Mouse (Mus musculus) hindbrain, embryonic 11.5 days (tissue): ENCODE data around the gene Abca14. TPM values are rescaled to one million over a fixed set of nuclear protein-coding genes. Genes with fewer than 3 reads are reported as not detected.
"Not testable (repeated sequence)": the region's sequence is repeated elsewhere in the genome, so short reads cannot be mapped to it uniquely, and the experiment has no call there.

ENCODE experiments used
- ATAC-seq: fragments of 200-750 bp; cut with Nextera tagmentation; 2 replicates; pipeline ENCODE4 v1.8.0; 2017; ENCODE audit warnings: mild to moderate bottlenecking, moderate TSS enrichment, moderate library complexity; ENCODE audit not compliant: low FRiP score
- DNase-seq: peaks from one replicate; pipeline ENCODE4 v3.0.0-alpha.2; 2015; ENCODE audit warnings: low spot score
- H3K27ac ChIP-seq: fragments of 300-500 bp; sonication (generic); 2 replicates; pipeline ENCODE4 v1.5.1; 2014; ENCODE audit warnings: mild to moderate bottlenecking, low read depth, low read length
- H3K27me3 ChIP-seq: fragments of 300-500 bp; sonication (generic); 2 replicates; pipeline ENCODE4 v1.6.1; 2014; ENCODE audit warnings: mild to moderate bottlenecking, low read length, moderate library complexity, mixed read lengths; ENCODE audit not compliant: control insufficient read depth, insufficient read depth
- H3K36me3 ChIP-seq: fragments of 300-500 bp; sonication (generic); 2 replicates; pipeline ENCODE4 v1.6.1; 2014; ENCODE audit warnings: mild to moderate bottlenecking, low read length, moderate library complexity, mixed read lengths; ENCODE audit not compliant: control insufficient read depth, insufficient read depth
- H3K4me1 ChIP-seq: fragments of 300-500 bp; sonication (generic); replicated peaks from 2 replicates; pipeline ENCODE4 v1.6.1; 2014; ENCODE audit warnings: low read length, mixed read lengths; ENCODE audit not compliant: control insufficient read depth, insufficient read depth
- H3K4me2 ChIP-seq: fragments of 300-500 bp; sonication (generic); replicated peaks from 2 replicates; pipeline ENCODE4 v1.6.1; 2014; ENCODE audit warnings: mild to moderate bottlenecking, low read depth, low read length
- H3K4me3 ChIP-seq: fragments of 300-500 bp; sonication (generic); 2 replicates; pipeline ENCODE4 v1.5.1; 2014; ENCODE audit warnings: low read depth, low read length
- H3K9ac ChIP-seq: fragments of 300-500 bp; sonication (generic); 2 replicates; pipeline ENCODE4 v1.6.1; 2014; ENCODE audit warnings: low read depth, low read length
- H3K9me3 ChIP-seq: fragments of 300-500 bp; sonication (generic); 2 replicates; pipeline ENCODE4 v1.6.1; 2016; ENCODE audit warnings: low read length; ENCODE audit not compliant: control insufficient read depth
- WGBS: fragments of 180-500 bp; shearing (Covaris S2); extraction: QIAGEN DNeasy Blood & Tissue Kit; methylation state at CpG from one replicate; pipeline ENCODE4 v1.1.7; 2014; 5-methylcytosine and 5-hydroxymethylcytosine counted together
- polyA plus RNA-seq: library from polyadenylated mRNA; unstranded; fragments of >200 nt; fragmentation: Nextera tagmentation; extraction: Ambion mirVana; gene quantifications from 2 replicates; pipeline ENCODE4 v1.2.1, GENCODE M21; 2014

The Abca14 gene
- polyA plus RNA-seq, 1 experiment from 2014 or later = not detected

DNA sequence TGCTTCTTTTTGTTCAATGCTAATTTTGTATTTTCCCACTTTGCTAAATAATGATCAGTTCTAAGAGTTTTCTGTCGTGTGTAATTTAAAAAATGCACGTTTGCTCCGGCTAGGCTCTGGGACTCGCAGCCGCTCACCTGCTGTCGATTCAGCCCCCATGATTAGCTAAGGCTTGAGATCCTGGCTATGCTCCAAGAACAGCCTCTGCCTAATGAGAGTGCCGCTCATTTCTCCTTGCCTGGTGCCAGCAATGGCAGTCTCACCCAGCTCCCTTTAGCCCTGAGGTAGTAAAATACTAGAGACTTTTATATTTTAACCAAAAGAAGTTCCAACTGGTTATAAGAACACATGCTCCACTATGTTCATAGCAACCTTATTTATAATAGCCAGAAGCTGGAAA, 68.3 kb downstream of the Abca14 start:
- no peak for DNase-seq
- H3K27me3 ChIP-seq = no peaks in the 10 kb centered on the region
- WGBS = 86% methylated on average over 7 of the region's 7 CpGs
- H3K9ac ChIP-seq = no peak overlapping the region
- no peak overlapping the region for H3K4me2 ChIP-seq
- H3K4me1 ChIP-seq = no peaks in the 10 kb centered on the region
- no peaks in the 10 kb centered on the region for H3K9me3 ChIP-seq
- no peak for ATAC-seq
- H3K27ac ChIP-seq = no peak overlapping the region
- no peak overlapping the region for H3K4me3 ChIP-seq
- no peaks in the 10 kb centered on the region for H3K36me3 ChIP-seq

DNA sequence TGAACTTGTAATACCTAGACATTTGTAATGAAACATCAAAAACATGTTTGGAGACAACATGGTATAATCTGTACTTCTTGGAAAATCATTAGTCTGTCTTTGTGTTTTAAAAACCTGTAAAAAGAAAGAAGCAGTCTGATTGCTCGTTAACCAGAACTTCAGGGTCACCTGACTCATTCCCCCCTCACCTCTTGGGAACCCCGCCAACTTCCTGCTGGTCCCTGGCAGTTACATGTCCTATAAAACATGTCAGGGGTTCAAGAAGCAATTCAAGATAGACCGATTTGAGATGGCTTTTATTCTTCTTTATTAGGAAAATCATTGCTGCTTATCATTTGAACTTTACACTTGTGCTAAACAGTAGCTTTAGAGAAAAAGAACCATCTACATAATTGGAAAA, 81.5 kb downstream of the Abca14 start:
- WGBS = 88% methylated on average over 3 of the region's 3 CpGs

DNA sequence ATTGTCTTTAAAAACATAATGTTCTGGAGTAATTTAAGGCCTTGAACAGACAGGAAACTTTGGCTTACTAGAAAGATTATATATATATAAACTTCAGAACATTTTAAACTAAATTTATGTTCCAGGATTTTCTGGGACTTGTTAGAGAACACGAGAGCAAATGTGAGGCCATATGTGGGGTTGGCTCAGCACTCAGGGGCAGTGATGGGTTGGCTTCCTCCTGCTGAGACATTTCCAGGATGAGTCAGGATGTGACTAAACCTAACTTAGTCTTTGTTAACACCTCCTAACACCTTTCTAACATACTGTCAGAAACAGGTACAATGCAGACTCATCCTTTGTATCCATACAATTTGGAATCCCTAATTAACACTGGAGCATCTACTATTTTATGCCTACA, 112.3 kb downstream of the Abca14 start:
- Histone ChIP-seq H3K27me3 (no peaks in the 10 kb centered on the region), H3K4me2 (no peak overlapping the region), H3K9ac (no peak overlapping the region), H3K36me3 (no peaks in the 10 kb centered on the region; the same call in 1 of the 2 replicates), H3K4me1 (no peaks in the 10 kb centered on the region), H3K4me3 (no peak overlapping the region), H3K9me3 (no peaks in the 10 kb centered on the region), H3K27ac (no peak overlapping the region)
- ATAC-seq = no peak
- DNase-seq = no peak
- 81% methylated on average over 1 of the region's 1 CpGs for WGBS

More for the DNA sequence above, 81.5 kb downstream of the Abca14 start:
- Histone ChIP-seq H3K27ac (no peak overlapping the region), H3K4me3 (no peak overlapping the region), H3K4me2 (no peak overlapping the region), H3K9ac (no peak overlapping the region), H3K36me3 (no peaks in the 10 kb centered on the region), H3K27me3 (no peaks in the 10 kb centered on the region), H3K9me3 (no peaks in the 10 kb centered on the region), H3K4me1 (no peaks in the 10 kb centered on the region)
- ATAC-seq = no peak
- no peak for DNase-seq

DNA sequence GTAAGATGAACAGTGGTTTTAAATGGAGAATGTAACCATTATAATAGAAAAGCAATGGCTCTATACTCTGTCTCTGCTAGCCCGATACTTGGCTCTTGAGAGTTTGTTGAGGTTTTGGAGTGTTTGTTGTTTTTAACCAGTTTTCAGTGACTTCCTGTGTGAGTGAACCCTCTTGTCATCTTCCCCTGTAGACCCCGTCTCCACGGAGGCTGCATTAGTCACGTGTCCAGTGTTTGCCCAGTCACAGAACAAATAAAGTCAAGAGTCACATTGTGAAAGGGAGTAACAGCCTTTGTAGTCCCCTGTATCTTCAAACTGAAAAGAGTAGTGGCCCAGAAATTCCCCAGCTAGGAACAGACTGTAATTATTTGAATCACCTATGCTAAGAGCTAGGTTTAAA, 119.2 kb downstream of the Abca14 start:
- no peak overlapping the region for H3K27ac ChIP-seq
- no peaks in the 10 kb centered on the region for H3K4me1 ChIP-seq
- no peak overlapping the region for H3K4me2 ChIP-seq
- DNase-seq = no peak
- ATAC-seq = no peak
- no peaks in the 10 kb centered on the region for H3K9me3 ChIP-seq
- no peaks in the 10 kb centered on the region for H3K36me3 ChIP-seq
- no peaks in the 10 kb centered on the region for H3K27me3 ChIP-seq
- no peak overlapping the region for H3K9ac ChIP-seq
- no peak overlapping the region for H3K4me3 ChIP-seq
- 51% methylated on average over 4 of the region's 4 CpGs for WGBS

DNA sequence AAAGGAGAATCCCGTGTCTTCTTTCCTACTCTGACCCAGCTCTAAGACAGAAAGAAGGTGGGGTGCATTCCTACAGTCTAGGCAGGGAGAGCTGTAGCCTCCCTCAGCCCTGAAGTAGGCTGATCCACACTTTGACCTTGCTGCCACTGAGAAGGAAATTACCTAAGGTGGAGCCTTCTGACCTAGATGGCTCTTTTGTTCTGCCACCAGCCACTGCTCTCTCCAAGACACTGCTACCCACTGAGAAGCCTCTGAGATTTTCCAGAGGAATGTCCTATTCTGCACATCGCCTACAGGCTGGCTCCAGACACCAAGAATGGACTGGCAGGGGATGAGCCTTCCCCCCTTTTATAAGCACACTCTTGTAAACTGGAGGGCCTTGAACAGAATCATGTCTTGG, 122.2 kb downstream of the Abca14 start:
- not testable (repeated sequence) for H3K27ac ChIP-seq, ATAC-seq, H3K9me3 ChIP-seq, H3K9ac ChIP-seq, H3K4me1 ChIP-seq, H3K27me3 ChIP-seq, H3K4me3 ChIP-seq, DNase-seq, H3K4me2 ChIP-seq, H3K36me3 ChIP-seq
- WGBS = 57% methylated on average over 2 of the region's 2 CpGs

DNA sequence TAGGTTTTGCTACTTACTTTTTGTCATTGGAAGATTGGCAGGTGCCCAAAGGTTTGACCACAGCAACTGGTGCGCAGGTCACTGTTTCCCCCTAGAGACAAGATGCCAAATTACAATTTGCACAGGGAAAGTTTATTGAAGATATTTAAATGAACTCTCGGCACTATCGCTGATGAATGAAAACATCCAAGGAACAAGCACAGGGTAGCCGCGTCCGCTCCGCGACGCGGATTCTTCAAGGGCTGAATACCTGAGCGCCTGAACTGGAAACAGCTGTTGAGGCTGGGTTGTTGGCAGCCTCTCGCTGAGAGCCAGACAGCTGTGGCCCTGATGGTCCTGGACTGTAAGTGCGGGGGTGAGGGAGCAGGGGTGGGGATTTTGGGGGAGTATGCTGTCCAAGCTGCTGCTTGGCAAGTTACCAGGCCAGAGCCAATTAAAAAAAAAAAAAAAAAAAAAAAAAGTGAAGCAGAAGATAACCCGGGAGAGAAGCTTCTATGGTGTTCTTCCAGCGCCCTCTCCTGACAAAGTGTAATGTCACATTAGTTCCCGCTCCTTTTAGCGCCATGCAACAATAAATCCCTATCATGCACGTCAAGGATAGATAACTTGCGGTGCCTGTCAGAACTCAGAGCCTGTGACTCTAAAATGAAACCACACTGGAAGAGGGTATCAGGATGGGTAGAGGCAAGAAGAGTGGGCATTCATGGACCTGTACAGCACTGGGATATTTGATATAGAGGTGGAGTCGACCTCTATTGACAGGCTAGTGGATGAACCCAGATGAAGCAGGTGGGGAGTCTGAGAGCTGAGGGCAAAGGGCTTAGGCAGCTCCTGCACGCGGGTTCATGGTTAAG, 123.7 kb downstream of the Abca14 start:
- H3K9me3 ChIP-seq = no peaks in the 10 kb centered on the region
- 19% methylated on average over 22 of the region's 22 CpGs for WGBS
- H3K4me3 ChIP-seq = peak overlapping the region; percentile 17; the same call in 1 of the 2 replicates
- no peaks in the 10 kb centered on the region for H3K36me3 ChIP-seq
- peak; percentile 53; the same call in 1 of the 2 replicates for ATAC-seq
- peak; percentile 45 for DNase-seq
- no peak overlapping the region for H3K9ac ChIP-seq
- no peaks in the 10 kb centered on the region for H3K4me1 ChIP-seq
- H3K4me2 ChIP-seq = peak overlapping the region; percentile 42
- no peaks in the 10 kb centered on the region for H3K27me3 ChIP-seq
- H3K27ac ChIP-seq = no peak overlapping the region

DNA sequence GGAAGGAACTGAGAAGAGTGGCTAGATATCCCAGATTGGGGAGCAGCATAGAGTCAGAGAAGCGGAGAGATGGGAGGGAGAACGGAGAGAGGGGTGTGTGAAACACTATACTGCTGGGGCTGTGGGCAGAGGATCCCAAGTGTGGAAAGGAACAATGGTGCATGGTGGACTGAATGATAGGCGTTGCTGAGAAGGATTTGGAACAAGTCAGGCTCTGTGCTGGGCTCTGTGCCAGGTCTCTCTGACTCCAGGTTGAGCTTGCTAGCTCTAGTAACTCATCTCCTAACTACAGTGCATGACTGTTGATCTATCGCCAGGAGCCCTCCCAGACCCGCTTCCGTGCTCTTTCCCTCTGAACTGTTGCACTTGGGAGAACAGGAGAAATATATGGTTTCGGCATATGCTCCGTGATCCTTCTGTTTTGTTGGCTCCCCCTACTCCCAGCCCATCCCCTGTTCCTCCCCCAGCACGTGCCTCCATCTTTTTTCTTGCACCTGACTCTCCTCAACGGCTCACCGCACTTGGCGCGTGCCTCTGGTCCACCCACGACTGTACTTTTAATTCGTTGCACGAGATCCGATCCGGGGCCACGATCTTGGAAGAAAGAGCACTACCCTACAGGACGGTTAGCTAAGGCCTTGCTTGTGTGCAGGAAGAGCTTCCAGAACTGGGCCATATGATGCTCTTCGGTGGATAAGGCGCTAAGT, 124.5 kb downstream of the Abca14 start, which contains the start of gene Abca15:
Gene Abca15, plus strand, starts transcription at position 584 of the 707 bp plus-strand sequence.
- Histone ChIP-seq H3K36me3 (no peaks in the 10 kb centered on the region), H3K4me3 (no peak within 1 kb of the TSS), H3K27me3 (no peaks in the 10 kb centered on the region), H3K27ac (no peak within 1 kb of the TSS), H3K4me1 (no peaks in the 10 kb centered on the region), H3K4me2 (peak within 1 kb of the TSS; percentile 42; the same call in 1 of the 2 replicates), H3K9me3 (no peaks in the 10 kb centered on the region), H3K9ac (no peak within 1 kb of the TSS)
- 88% methylated on average over 22 of the region's 22 CpGs for WGBS
- peak; percentile 25; the same call in 1 of the 2 replicates for ATAC-seq
- no peak for DNase-seq

DNA sequence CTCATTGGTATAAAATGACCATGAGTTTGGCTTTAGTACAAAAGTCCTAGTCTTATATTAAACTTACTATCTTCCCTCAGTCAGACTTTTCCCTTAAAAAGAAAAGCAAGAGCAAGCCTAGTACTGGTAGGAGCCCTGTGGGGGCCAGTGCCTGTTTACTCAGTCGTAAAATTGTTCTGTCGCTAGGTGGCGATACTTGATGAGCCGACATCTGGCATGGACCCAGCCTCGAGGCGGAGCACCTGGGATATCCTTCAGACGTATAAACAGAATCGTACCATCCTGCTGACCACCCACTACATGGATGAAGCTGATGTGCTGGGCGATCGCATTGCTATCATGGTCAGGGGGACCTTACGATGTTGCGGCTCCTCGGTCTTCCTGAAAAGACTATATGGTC, 157.4 kb downstream of the Abca14 start:
- Histone ChIP-seq H3K27ac (no peak overlapping the region), H3K9ac (no peak overlapping the region), H3K27me3 (no peaks in the 10 kb centered on the region), H3K4me2 (no peak overlapping the region), H3K9me3 (no peaks in the 10 kb centered on the region), H3K4me1 (no peaks in the 10 kb centered on the region), H3K36me3 (no peaks in the 10 kb centered on the region), H3K4me3 (no peak overlapping the region)
- ATAC-seq (no peak), DNase-seq (peak; percentile 52)
- WGBS = 39% methylated on average over 13 of the region's 13 CpGs
